Mouse (Mus musculus): ENCODE data around the gene Gm21943.
"Not testable (repeated sequence)": the region's sequence is repeated elsewhere in the genome, so short reads cannot be mapped to it uniquely, and the experiment has no call there.

DNA sequence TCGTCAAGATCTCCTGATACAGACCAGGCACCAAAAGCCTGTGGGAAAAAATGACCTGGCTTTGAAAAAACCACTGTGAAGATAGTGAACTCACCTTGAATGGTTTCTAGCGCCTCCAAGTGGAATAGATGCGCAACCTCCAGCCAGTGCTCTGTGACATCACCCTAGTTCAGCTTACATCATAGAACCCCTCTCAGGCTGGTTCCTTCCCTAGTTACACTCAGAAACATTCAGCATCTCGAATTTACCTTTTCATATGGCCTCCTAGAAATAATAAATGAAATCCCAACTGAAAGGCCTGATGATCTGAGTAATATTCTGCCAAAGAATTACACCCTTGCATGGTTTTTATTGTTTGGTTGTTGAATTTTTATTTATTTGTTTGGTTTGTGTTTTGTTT lies at the start of gene Gm21943:
- TF ChIP-seq CTCF (IDR thresholded peaks at IDR 0.05; ENCODE audit: low read depth, low read length); POLR2A (IDR thresholded peaks at IDR 0.05; ENCODE audit: insufficient read depth, low read length); EP300 (IDR thresholded peaks at IDR 0.05; ENCODE audit: insufficient read depth, low read depth, low read length): not testable (repeated sequence)
